Mouse (Mus musculus) mouse embryonic stem cell (cell line): ENCODE results near the gene Katna1.

Source experiments
- in situ Hi-C, 2 experiments: fragments of 300-500 bp; cut with MboI; formaldehyde crosslinking; loops; 1 replicate in 1 of 2; 3 replicates in 1 of 2; pipeline ENCODE4 v1.14.3; 2019 to 2020; ENCODE audit warnings: low sequenced_read_pairs in 2 of 2, low pct_unique_long_range_greater_than_20kb in 1 of 2, mixed read lengths in 1 of 2; ENCODE audit not compliant: unreplicated experiment in 1 of 2

The Katna1 gene

GRCm38 (mm10) chr10:7772769-7773168, 47.0 kb downstream of the Katna1 start:
- in situ Hi-C loops: no loop called here

GRCm38 (mm10) chr10:7775421-7775820, 49.6 kb downstream of the Katna1 start:
- in situ Hi-C loops: no loop called here

- in situ Hi-C loops: no loop called here
Measured at GRCm38 (mm10) chr10:7778361-7778760, 52.6 kb downstream of the Katna1 start.

- in situ Hi-C loops: no loop called here
Measured at GRCm38 (mm10) chr10:7779751-7780237, 54.0 kb downstream of the Katna1 start.

GRCm38 (mm10) chr10:7780238-7781176, 54.7 kb downstream of the Katna1 start:
- in situ Hi-C loops: no loop called here

- in situ Hi-C loops: no loop called here
Measured at GRCm38 (mm10) chr10:7781214-7781613, 55.4 kb downstream of the Katna1 start.

GRCm38 (mm10) chr10:7787319-7787718, 61.5 kb downstream of the Katna1 start:
- in situ Hi-C loops: no loop called here

GRCm38 (mm10) chr10:7792254-7792750, 66.5 kb downstream of the Katna1 start:
- in situ Hi-C loops: no loop called here

GRCm38 (mm10) chr10:7792751-7793385, 67.1 kb downstream of the Katna1 start, which contains the start of the genes Ginm1 and Ppil4:
Gene Ginm1 (minus strand): TSS chr10:7792824.
Gene Ppil4 (plus strand): TSS chr10:7792891.
- in situ Hi-C loops: no loop called here

- in situ Hi-C loops: no loop called here
Measured at GRCm38 (mm10) chr10:7801258-7801657, 75.5 kb downstream of the Katna1 start.

- in situ Hi-C loops: no loop called here
Measured at GRCm38 (mm10) chr10:7802519-7803140, 76.8 kb downstream of the Katna1 start.

GRCm38 (mm10) chr10:7809937-7810336, 84.1 kb downstream of the Katna1 start:
- in situ Hi-C loops: no loop called here
